Mouse (Mus musculus) forebrain, embryonic 12.5 days (tissue): Measurements from ENCODE around the gene Ginm1. TPM values are rescaled to one million over a fixed set of nuclear protein-coding genes. Genes with fewer than 3 reads are reported as not detected.

Experiments
- ATAC-seq: fragments of 200-750 bp; cut with Nextera tagmentation; 2 replicates; pipeline ENCODE4 v1.8.0; 2017; ENCODE audit warnings: moderate TSS enrichment; ENCODE audit not compliant: low FRiP score
- H3K27ac ChIP-seq: fragments of 300-500 bp; sonication (generic); 2 replicates; pipeline ENCODE4 v1.5.1; 2016; ENCODE audit warnings: mild to moderate bottlenecking
- H3K27me3 ChIP-seq: fragments of 300-500 bp; sonication (generic); 2 replicates; pipeline ENCODE4 v1.6.1; 2016; ENCODE audit warnings: mild to moderate bottlenecking
- H3K36me3 ChIP-seq: fragments of 300-500 bp; sonication (generic); replicated peaks from 2 replicates; pipeline ENCODE4 v1.6.1; 2016; ENCODE audit warnings: mild to moderate bottlenecking
- H3K4me1 ChIP-seq: fragments of 300-500 bp; sonication (generic); 2 replicates; pipeline ENCODE4 v1.6.1; 2016
- H3K4me2 ChIP-seq: fragments of 300-500 bp; sonication (generic); 2 replicates; pipeline ENCODE4 v1.6.1; 2016; ENCODE audit warnings: mild to moderate bottlenecking, moderate library complexity
- H3K4me3 ChIP-seq: fragments of 300-500 bp; sonication (generic); replicated peaks from 2 replicates; pipeline ENCODE4 v1.5.1; 2016; ENCODE audit warnings: mild to moderate bottlenecking
- H3K9ac ChIP-seq: fragments of 300-500 bp; sonication (generic); 2 replicates; pipeline ENCODE4 v1.6.1; 2016; ENCODE audit warnings: mild to moderate bottlenecking
- H3K9me3 ChIP-seq: fragments of 300-500 bp; sonication (generic); 2 replicates; pipeline ENCODE4 v1.6.1; 2016
- WGBS: fragments of 180-500 bp; shearing (Covaris S2); methylation state at CpG from one replicate; pipeline ENCODE4 v1.1.7; 2016; 5-methylcytosine and 5-hydroxymethylcytosine counted together
- microRNA-seq: library from miRNA; unstranded; fragments of <30 nt; microRNA quantifications from one replicate; pipeline ENCODE4, GENCODE M21; 2017
- polyA plus RNA-seq: library from polyadenylated mRNA; unstranded; fragments of >200 nt; fragmentation: Nextera tagmentation; extraction: Ambion mirVana; gene quantifications from 2 replicates; pipeline ENCODE4 v1.2.1, GENCODE M21; 2016

Gene Ginm1
- polyA plus RNA-seq, 1 experiment from 2014 or later = 55.6 TPM

- ATAC-seq = no peak
- WGBS = 77% methylated on average over 3 of the region's 3 CpGs
- no peaks in the 10 kb centered on the region for H3K4me1 ChIP-seq
- H3K27me3 ChIP-seq = no peaks in the 10 kb centered on the region
- H3K4me3 ChIP-seq = no peak overlapping the region
- H3K9me3 ChIP-seq = no peaks in the 10 kb centered on the region
- H3K36me3 ChIP-seq = peaks cover 14% of the 10 kb centered on the region; the same call in 1 of the 2 replicates
- no peak overlapping the region for H3K4me2 ChIP-seq
- H3K27ac ChIP-seq = no peak overlapping the region
- no peak overlapping the region for H3K9ac ChIP-seq
Measured at GRCm38 (mm10) chr10:7737914-7738313, 54.7 kb downstream of the Ginm1 start.

DNA sequence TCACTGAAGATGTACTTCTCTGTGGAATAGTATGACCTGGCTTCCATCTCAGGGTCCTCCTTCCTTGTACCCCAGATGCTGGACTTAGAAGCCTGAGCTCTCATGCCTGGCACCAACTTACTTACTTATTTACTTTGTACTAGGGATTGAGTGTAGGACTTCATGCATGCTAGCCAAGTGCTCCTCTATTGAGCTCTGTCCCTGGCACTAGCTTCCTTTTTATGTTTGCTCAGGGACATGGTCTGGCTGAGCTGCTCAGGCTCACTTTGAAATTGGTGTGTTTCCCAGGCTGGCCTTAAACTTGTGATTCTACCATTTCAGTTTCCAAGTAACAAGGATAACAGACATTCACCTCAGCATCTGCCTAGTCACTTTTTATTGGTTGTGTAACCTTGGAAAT lies 55.5 kb downstream of the Ginm1 start:
- no peak for ATAC-seq
- peaks cover 10% of the 10 kb centered on the region; the same call in 1 of the 2 replicates for H3K36me3 ChIP-seq
- no peak overlapping the region for H3K27ac ChIP-seq
- no peaks in the 10 kb centered on the region for H3K9me3 ChIP-seq
- no peak overlapping the region for H3K9ac ChIP-seq
- H3K4me1 ChIP-seq = no peaks in the 10 kb centered on the region
- H3K27me3 ChIP-seq = no peaks in the 10 kb centered on the region
- no peak overlapping the region for H3K4me3 ChIP-seq
- H3K4me2 ChIP-seq = no peak overlapping the region

DNA sequence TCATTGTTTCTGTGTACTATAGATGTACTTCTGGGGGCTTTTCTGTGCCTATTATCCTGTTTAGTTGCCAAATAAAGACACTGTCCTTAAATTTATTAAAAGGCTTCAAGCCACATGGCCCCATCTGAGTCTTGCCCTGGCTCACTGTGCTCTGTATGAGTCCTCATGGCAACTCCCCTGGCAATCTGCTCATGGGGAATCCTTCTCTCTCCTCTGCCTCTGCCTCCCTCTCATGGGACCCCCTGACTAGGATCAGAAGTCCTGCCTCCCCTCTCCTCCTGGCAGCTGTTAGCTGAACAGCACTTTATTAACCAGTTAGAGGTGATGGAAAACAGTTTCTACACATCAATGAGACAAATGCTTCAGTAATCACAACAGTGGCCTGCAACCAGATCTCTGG lies 61.0 kb downstream of the Ginm1 start:
- H3K4me1 ChIP-seq = peaks cover 19% of the 10 kb centered on the region
- no peak overlapping the region for H3K4me2 ChIP-seq
- H3K9ac ChIP-seq = no peak overlapping the region
- no peak overlapping the region for H3K27ac ChIP-seq
- H3K9me3 ChIP-seq = no peaks in the 10 kb centered on the region
- no peaks in the 10 kb centered on the region for H3K27me3 ChIP-seq
- ATAC-seq = no peak
- H3K36me3 ChIP-seq = no peaks in the 10 kb centered on the region
- no peak overlapping the region for H3K4me3 ChIP-seq

- ATAC-seq = no peak
- no peak overlapping the region for H3K27ac ChIP-seq
- peak overlapping the region; percentile 65 for H3K4me3 ChIP-seq
- H3K4me1 ChIP-seq = peaks cover 23% of the 10 kb centered on the region
- H3K4me2 ChIP-seq = peak overlapping the region; percentile 82
- H3K9ac ChIP-seq = peak overlapping the region; percentile 70; the same call in 1 of the 2 replicates
- no peaks in the 10 kb centered on the region for H3K27me3 ChIP-seq
- no peaks in the 10 kb centered on the region for H3K36me3 ChIP-seq
- no peaks in the 10 kb centered on the region for H3K9me3 ChIP-seq
- 20% methylated on average over 3 of the region's 3 CpGs for WGBS
Measured at GRCm38 (mm10) chr10:7727011-7727410, 65.6 kb downstream of the Ginm1 start.

DNA sequence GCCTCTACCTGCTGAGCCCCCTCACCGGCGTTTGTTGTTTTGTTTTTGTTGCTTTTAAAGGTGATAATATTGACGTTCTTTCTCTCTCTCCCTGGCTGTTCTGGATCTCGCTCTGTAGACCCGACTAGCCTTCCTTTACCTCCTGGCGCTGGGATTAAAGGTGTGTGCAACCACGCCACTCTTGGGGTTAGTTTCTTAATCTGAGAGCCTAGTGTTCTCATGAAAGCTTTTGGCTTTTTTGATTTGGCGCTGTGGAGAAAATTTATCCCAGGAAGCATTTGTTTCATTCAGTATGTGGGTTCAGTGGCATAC lies 66.2 kb downstream of the Ginm1 start:
- Histone ChIP-seq H3K4me2 (peak overlapping the region; percentile 82), H3K27ac (peak overlapping the region; percentile 65; the same call in 1 of the 2 replicates), H3K27me3 (no peaks in the 10 kb centered on the region), H3K9ac (peak overlapping the region; percentile 70), H3K36me3 (no peaks in the 10 kb centered on the region), H3K4me3 (peak overlapping the region; percentile 65), H3K4me1 (peaks cover 21% of the 10 kb centered on the region), H3K9me3 (no peaks in the 10 kb centered on the region)
- ATAC-seq = no peak
- under 1% methylated on average over 8 of the region's 8 CpGs for WGBS

- Histone ChIP-seq H3K4me3 (peak within 1 kb of the TSS; percentile 65), H3K27me3 (no peaks in the 10 kb centered on the region), H3K4me1 (peaks cover 18% of the 10 kb centered on the region), H3K9me3 (no peaks in the 10 kb centered on the region), H3K27ac (peak within 1 kb of the TSS; percentile 65), H3K36me3 (no peaks in the 10 kb centered on the region), H3K4me2 (peak within 1 kb of the TSS; percentile 82), H3K9ac (peak within 1 kb of the TSS; percentile 70)
- under 1% methylated on average over 49 of the region's 49 CpGs for WGBS
- ATAC-seq = peak; percentile 99
Measured at GRCm38 (mm10) chr10:7725751-7726500, 66.7 kb downstream of the Ginm1 start, which contains the start of gene Katna1. Katna1 (plus strand) TSS chr10:7726000.

Small RNAs within 50 kb of the gene (microRNA-seq; reads per million reads assigned to microRNA genes)
- gene Mir5104 = 1.7 reads per million

Other genes with a start within 250 kb of the Ginm1 start
- gene Lrp11, start 203.0 kb downstream of the Ginm1 start, polyA plus RNA-seq = 20.1 and 25.7 TPM in 2 replicates
- 54.0 and 59.7 TPM in 2 replicates for gene Nup43, start 125.3 kb downstream of the Ginm1 start, polyA plus RNA-seq
- 135 and 139 TPM in 2 replicates for gene Pcmt1, start 111.7 kb downstream of the Ginm1 start, polyA plus RNA-seq
- gene Lats1, start 111.6 kb downstream of the Ginm1 start, polyA plus RNA-seq = 15.0 and 17.5 TPM in 2 replicates
- 59.1 and 59.8 TPM in 2 replicates for gene Katna1, start 66.8 kb downstream of the Ginm1 start, polyA plus RNA-seq
- gene Ppil4, start 67 bp upstream of the Ginm1 start, polyA plus RNA-seq = 52.4 and 55.1 TPM in 2 replicates
- 0.05 TPM in 1 of 2 replicates, not detected in the other for gene Zc3h12d, start 39.6 kb upstream of the Ginm1 start, polyA plus RNA-seq
- gene Tab2, start 163.4 kb upstream of the Ginm1 start, polyA plus RNA-seq = 20.5 and 20.9 TPM in 2 replicates